In genomic region chr10:128960590-128961584, GRCm38 (mm10) we compare ENCODE assay signal across 16 mouse cellular contexts. TPM values are rescaled to one million over a fixed set of nuclear protein-coding genes. Genes with fewer than 3 reads are reported as not detected.
DNase-seq lines count a peak whose midpoint lies in the region; ATAC-seq and TF ChIP-seq lines count a peak whose summit lies in the region.
"Had no signal": no experiment of that assay in that cellular context is flagged by ENCODE, and none has a peak within 500 bp of the region (broad histone marks: within the 10 kb centered on the region; RNA-seq: fewer than 3 reads in every experiment).

TSS of gene Mettl7b (minus strand) at chr10:128960988.

- no peaks in the 10 kb centered on the region for H3K36me3 ChIP-seq in kidney, embryonic 15.5 days
- no peaks in the 10 kb centered on the region for H3K36me3 ChIP-seq in thymus, adult 2 months (ENCODE audit: control insufficient read depth, insufficient read depth, low read length)
- H3K36me3 ChIP-seq in limb, embryonic 10.5 days = no peaks in the 10 kb centered on the region
- H3K36me3 ChIP-seq: forebrain, embryonic 10.5 days; G1E; hindbrain, embryonic 13.5 days had no signal

- 0 out of 2 replicates have a peak, but pooled peaks cover 4% of the 10 kb centered on the region for H3K27me3 ChIP-seq in kidney, embryonic 15.5 days
- H3K27me3 ChIP-seq in thymus, adult 2 months (ENCODE audit: control insufficient read depth, insufficient read depth, low read length) = no peaks in the 10 kb centered on the region
- no peaks in the 10 kb centered on the region for H3K27me3 ChIP-seq in limb, embryonic 10.5 days (ENCODE audit: low read depth, poor library complexity, severe bottlenecking)
- H3K27me3 ChIP-seq: hindbrain, embryonic 13.5 days had no signal

- 75% methylated on average over 12 of the region's 12 CpGs for WGBS in kidney, embryonic 15.5 days
- WGBS in thymus, adult 2 months = 57% methylated on average over 12 of the region's 12 CpGs
- 90% methylated on average over 12 of the region's 12 CpGs for WGBS in limb, embryonic 10.5 days

- TF ChIP-seq POLR2A in thymus, adult 2 months (IDR thresholded peaks at IDR 0.05; ENCODE audit: control insufficient read depth, extremely low read depth, insufficient read depth, low read length, poor library complexity) = no peak

- ATAC-seq in common myeloid progenitor, adult 5-6 weeks (replicated peaks; ENCODE audit: low read depth, poor library complexity, severe bottlenecking) = peak; percentile 59
- ATAC-seq in kidney, embryonic 15.5 days (replicated peaks; ENCODE audit: low FRiP score) = peak; percentile 12; the same call in 1 of the 2 replicates

- no peak within 1 kb of the TSS for H3K9ac ChIP-seq in kidney, embryonic 15.5 days
- H3K9ac ChIP-seq: hindbrain, embryonic 13.5 days had no signal

- H3K9me3 ChIP-seq in kidney, embryonic 15.5 days (replicated peaks) = no peaks in the 10 kb centered on the region
- no peaks in the 10 kb centered on the region for H3K9me3 ChIP-seq in limb, embryonic 10.5 days (replicated peaks)
- H3K9me3 ChIP-seq: forebrain, embryonic 10.5 days; G1E; hindbrain, embryonic 13.5 days had no signal

- no peak for TF ChIP-seq CTCF in thymus, adult 2 months (IDR thresholded peaks at IDR 0.05; ENCODE audit: borderline replicate concordance, control insufficient read depth, extremely low read depth, insufficient read depth, low read length, poor library complexity)

- H3K4me1 ChIP-seq in kidney, embryonic 15.5 days = no peaks in the 10 kb centered on the region
- H3K4me1 ChIP-seq in thymus, adult 2 months (replicated peaks; ENCODE audit: control insufficient read depth, insufficient read depth, low read length) = peaks cover 10% of the 10 kb centered on the region
- H3K4me1 ChIP-seq in limb, embryonic 10.5 days = no peaks in the 10 kb centered on the region
- H3K4me1 ChIP-seq: forebrain, embryonic 10.5 days; hindbrain, embryonic 13.5 days had no signal

- H3K4me3 ChIP-seq in kidney, embryonic 15.5 days (replicated peaks) = no peak within 1 kb of the TSS
- no peak within 1 kb of the TSS for H3K4me3 ChIP-seq in thymus, adult 2 months (ENCODE audit: control insufficient read depth, insufficient read depth, low read length)
- no peak within 1 kb of the TSS for H3K4me3 ChIP-seq in limb, embryonic 10.5 days
- H3K4me3 ChIP-seq: forebrain, embryonic 10.5 days; hindbrain, embryonic 13.5 days; left cerebral cortex, adult 2 months had no signal

- DNase-seq in heart, adult 11 months = peak; percentile 80
- no peak for DNase-seq in heart, adult 18-20 months
- peak; percentile 65 for DNase-seq in thymus, adult 2 months
- no peak for DNase-seq in limb, embryonic 10.5 days (ENCODE audit: low spot score)
- no peak for DNase-seq in natural killer cell, adult 2 months (ENCODE audit: low spot score in 2 of 2)
- DNase-seq in adrenal gland, adult 18-20 months (ENCODE audit: low spot score in 2 of 2) = no peak
- DNase-seq: embryo, embryonic 11 days; gastrocnemius, postnatal 25 days had no signal

- H3K27ac ChIP-seq in kidney, embryonic 15.5 days = no peak within 1 kb of the TSS
- no peak within 1 kb of the TSS for H3K27ac ChIP-seq in thymus, adult 2 months (ENCODE audit: control insufficient read depth, insufficient read depth, low read length)
- no peak within 1 kb of the TSS for H3K27ac ChIP-seq in limb, embryonic 10.5 days
- H3K27ac ChIP-seq: forebrain, embryonic 10.5 days; hindbrain, embryonic 13.5 days; left cerebral cortex, adult 2 months; macrophage had no signal

- no peak within 1 kb of the TSS for H3K4me2 ChIP-seq in kidney, embryonic 15.5 days
- H3K4me2 ChIP-seq: hindbrain, embryonic 13.5 days; liver, embryonic 11.5 days had no signal

RNA-seq across cellular contexts. Expression of gene Mettl7b, which starts in this region (rescaled TPM):
- total RNA-seq in heart, adult 18-20 months (2021) = not detected
- not detected in 2 replicates for total RNA-seq in common myeloid progenitor, adult 5-6 weeks (2017)
- polyA plus RNA-seq in kidney, embryonic 15.5 days (2015; fragmentation: Nextera tagmentation; extraction: Ambion mirVana) = 5.6 and 6.4 TPM in 2 replicates
- 0.28 and 1.6 TPM in 2 replicates for polyA plus RNA-seq in thymus, adult 2 months (2012; rRNA removed)
- 0.11 TPM in 1 of 2 replicates, not detected in the other for polyA plus RNA-seq in limb, embryonic 10.5 days (2016; fragmentation: Nextera tagmentation; extraction: Ambion mirVana)
- under 1 TPM; 0.32 to 0.33 TPM for total RNA-seq in adrenal gland, adult 18-20 months (2021)
- total RNA-seq: G1E; left cerebral cortex, adult 2 months had no signal
- polyA plus RNA-seq: forebrain, embryonic 10.5 days; G1E; hindbrain, embryonic 13.5 days; liver, embryonic 11.5 days; macrophage had no signal

Comparison
In these comparisons a context has a peak if more than half of its experiments do, and no peak if none do; other contexts are left out.
1. DNase-seq: peak in heart, adult 11 months (single experiment) and thymus, adult 2 months (single experiment); none in heart, adult 18-20 months (0 of 2), limb, embryonic 10.5 days (single experiment), natural killer cell, adult 2 months (0 of 2) and adrenal gland, adult 18-20 months (0 of 2).
2. Peak in ATAC-seq in common myeloid progenitor, adult 5-6 weeks; RNA of the gene not detected or under 1 TPM.